Mouse (Mus musculus) large intestine, adult 2 months (tissue): ENCODE data around the gene Patj. TPM values are rescaled to one million over a fixed set of nuclear protein-coding genes. Genes with fewer than 3 reads are reported as not detected.

Source experiments
- DNase-seq: peaks from one replicate; pipeline ENCODE4 v3.0.0-alpha.2; 2012; ENCODE audit warnings: low read depth, low spot score
- WGBS: fragments of 180-500 bp; shearing (Covaris S2); methylation state at CpG from one replicate; pipeline ENCODE4 v1.1.7; 2018; 5-methylcytosine and 5-hydroxymethylcytosine counted together
- polyA plus RNA-seq: library from polyadenylated mRNA; depleted of rRNA; stranded (reverse); fragments of >200 nt; gene quantifications from 2 replicates; pipeline ENCODE4 v1.2.3, GENCODE M21; 2012

Patj gene
- polyA plus RNA-seq, 1 experiment, result 24.3 TPM

DNA sequence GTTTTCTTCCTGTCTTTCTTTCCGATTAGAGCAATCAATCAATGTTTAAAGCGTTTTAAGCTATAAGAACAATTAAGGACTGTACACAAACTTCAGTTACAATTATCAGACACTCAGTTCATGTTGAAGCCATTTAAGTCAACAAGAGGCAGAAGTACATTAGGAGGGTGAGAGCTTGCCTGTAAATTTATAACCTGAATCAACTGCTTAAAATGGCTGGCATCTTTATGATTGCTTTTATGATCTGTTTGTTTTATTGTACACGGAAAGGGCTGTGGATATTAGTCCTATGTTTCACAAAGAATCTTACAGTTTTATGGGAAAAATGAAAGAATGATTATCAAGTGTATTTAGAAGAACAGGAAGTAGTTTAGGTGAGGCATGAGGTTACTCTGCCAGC is 45.7 kb downstream of the Patj start:
- DNase-seq, result peak; percentile 24
- WGBS, result 23% methylated on average over 3 of the region's 3 CpGs

- no peak for DNase-seq
- 89% methylated on average over 10 of the region's 10 CpGs for WGBS
Measured at GRCm38 (mm10) chr4:98444437-98445139, 49.0 kb downstream of the Patj start.

GRCm38 (mm10) chr4:98449564-98450263 is 54.1 kb downstream of the Patj start:
- WGBS, result 39% methylated on average over 4 of the region's 4 CpGs
- no peak for DNase-seq

DNA sequence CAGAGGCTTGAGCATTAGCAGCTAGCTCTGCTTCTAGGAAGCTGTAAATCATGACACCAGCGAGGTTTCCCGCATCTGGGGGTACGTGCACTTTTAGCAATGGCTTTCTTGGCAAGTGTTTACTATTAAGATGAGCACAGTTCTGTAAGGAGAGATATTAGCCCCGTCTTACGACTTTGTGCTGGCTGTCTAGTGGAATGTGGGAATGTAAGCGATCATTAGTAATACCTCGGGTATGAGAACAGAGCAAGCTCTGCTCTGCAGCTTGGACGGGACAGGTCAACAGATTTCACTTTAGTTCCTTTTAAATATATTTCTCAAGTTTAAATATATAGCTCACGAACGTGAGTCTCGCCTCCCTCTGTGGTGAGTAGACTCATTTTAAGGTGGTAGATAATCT is 54.7 kb downstream of the Patj start:
- 77% methylated on average over 11 of the region's 11 CpGs for WGBS
- no peak for DNase-seq

DNA sequence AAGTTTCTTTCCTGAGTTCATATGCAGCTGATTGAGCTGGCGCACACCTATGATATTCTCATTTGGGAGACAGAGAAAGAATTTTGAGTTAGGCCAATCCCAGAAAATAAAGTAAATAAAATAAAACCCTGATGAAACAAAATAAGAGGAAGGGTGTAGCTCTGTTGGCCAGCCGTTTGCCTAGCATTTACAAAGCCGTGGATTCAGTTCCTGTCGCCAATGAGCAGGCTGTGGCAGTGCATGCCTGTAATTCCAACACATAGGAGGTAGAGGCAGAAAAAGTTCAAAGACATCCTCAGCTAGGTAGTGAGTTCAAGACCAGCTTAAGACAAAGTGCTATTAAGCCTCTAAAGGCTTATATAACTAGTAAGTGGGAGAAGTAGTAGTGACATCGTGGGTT is 55.2 kb downstream of the Patj start:
- DNase-seq, result no peak

DNA sequence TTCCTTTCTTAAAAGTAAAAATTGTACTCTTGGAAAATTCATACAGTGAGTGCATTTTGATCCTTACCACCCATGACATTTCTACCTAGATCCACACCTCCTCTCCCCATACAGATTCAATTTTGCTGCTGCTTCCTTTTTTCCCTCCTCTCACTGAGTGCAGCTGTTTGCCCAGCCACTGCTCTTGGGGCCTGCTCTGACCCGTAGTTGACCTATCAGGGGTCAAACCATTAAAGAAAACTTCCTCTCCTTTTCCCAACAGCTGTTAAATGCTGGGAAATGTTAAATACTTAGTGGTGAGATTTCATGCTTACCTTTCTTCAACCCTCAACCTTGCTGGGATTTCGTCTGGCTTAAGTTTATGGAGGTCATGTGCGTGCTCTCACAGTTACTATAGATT is 55.7 kb downstream of the Patj start:
- 71% methylated on average over 3 of the region's 3 CpGs for WGBS
- DNase-seq, result no peak

More for the DNA sequence above, 55.2 kb downstream of the Patj start:
- 59% methylated on average over 5 of the region's 5 CpGs for WGBS

GRCm38 (mm10) chr4:98452725-98453124 is 57.1 kb downstream of the Patj start:
- WGBS, result 100% methylated on average over 2 of the region's 2 CpGs
- DNase-seq, result no peak

GRCm38 (mm10) chr4:98453231-98453630 is 57.6 kb downstream of the Patj start:
- 90% methylated on average over 5 of the region's 5 CpGs for WGBS
- no peak for DNase-seq

DNA sequence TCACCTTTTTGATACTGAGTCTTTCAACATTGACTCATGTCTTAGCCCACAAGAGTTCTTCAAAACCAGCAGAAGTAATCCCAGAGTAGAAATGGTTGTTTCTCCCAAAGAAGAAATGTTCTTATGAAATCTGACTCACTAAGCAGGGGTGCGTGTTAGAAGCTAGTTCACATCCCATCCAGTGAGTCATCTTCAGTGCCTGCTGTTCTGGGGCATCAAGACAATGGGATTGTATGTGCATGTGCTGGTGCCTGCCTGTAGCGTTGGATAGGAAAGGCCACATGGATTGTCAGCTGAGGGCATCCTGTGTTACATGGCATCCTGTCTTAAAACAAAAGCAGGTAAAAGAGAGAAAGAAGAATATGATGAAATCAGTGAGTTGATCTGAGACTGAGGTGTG is 59.8 kb downstream of the Patj start:
- no peak for DNase-seq
- 89% methylated on average over 2 of the region's 2 CpGs for WGBS

DNA sequence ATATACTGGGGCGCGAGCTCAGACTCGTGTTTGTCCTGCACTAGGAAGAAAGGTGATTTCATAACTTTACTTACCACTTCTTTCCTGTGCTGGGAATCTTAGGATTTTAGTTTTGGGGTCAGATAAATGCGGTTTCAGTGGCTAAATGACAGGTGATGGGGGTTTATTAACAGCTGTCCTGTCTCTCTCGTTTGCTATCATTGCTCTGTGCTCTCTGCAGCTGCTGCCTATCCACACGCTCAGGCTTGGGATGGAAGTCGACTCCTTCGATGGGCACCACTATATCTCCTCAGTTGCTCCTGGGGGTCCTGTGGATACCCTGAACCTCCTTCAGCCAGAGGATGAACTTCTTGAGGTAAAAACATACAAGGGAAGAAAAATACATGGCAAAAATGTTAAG is 60.3 kb downstream of the Patj start:
- 87% methylated on average over 8 of the region's 8 CpGs for WGBS
- DNase-seq, result no peak

GRCm38 (mm10) chr4:98461804-98462341 is 66.3 kb downstream of the Patj start:
- WGBS, result 91% methylated on average over 2 of the region's 2 CpGs
- no peak for DNase-seq

DNA sequence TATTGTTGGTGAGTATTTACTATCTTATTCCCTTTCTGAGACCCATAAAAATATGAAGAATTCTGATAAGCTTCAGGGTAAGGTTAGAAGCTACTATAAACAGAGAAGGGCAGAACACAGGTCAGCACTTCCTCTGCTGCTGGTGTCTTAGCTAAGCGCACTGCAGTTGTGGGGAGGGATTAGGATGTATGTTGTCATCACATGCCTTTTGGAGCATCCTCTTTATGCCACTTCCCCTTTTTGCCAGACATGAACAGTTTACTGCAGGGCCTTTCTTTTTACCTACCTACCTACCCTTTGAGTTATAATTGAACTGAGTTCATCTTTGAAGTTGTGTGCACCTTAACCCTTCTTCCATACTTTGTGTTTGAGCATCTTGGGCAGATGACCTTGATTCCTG is 69.9 kb downstream of the Patj start:
- 76% methylated on average over 1 of the region's 1 CpGs for WGBS
- DNase-seq, result no peak

DNA sequence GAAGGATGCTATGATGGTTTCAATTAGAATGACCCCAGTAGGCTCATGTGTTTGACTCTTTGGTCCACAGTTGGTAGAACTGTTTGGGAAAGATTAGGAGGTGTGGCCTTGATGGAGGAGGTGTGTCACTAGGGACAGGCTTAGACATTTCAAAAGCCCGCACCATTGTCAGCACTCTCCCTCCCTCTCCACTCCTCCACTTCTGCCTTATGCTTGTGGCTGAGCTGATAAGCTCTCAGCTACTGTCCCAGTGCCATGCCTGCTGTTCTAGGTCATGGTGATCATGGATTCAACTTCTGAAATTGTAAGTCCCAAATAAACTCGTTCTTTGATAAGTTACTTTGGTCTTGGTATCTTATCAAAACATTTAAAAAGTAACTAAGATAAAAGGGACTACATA is 70.3 kb downstream of the Patj start:
- no peak for DNase-seq
- WGBS, result 93% methylated on average over 2 of the region's 2 CpGs

DNA sequence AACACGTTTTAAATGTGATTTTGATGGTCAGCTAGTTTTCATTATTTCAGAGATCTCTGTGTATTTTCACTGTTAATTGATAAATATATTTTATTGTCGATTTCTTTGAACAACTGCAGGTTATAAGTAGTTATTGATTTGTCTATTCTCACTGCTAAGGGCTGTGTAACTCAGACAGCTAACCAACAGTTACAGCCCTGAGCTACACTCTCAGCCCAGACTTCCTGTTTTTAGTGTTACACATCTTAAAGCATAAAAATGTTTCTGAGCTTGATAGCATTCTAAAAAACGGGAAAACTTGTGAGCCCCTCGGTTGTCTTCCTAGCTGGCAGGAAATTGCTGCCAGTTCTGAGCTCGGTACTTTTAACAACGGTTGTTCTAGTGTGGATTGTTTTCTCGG is 75.8 kb downstream of the Patj start:
- DNase-seq, result no peak
- WGBS, result 76% methylated on average over 7 of the region's 7 CpGs

DNA sequence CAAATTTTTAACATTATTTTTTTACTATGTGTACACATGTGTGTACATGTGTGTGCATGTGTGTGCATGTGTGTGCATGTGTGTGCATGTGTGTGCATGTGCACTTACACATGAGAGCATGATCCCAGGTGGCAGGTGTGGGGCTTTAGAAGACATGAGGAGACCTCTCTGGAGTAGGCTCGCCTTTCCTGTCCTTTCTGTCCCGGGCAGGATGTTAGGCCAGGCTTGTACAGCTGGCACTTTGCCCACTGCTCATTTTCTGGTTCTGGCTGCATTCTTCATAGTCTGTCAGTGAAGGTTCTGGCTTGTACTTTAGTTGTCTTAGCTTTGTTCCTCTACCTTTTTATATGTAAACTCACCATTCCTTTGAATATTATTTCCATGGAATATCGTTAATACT is 77.9 kb downstream of the Patj start:
- WGBS, result 48% methylated on average over 3 of the region's 3 CpGs
- no peak for DNase-seq

DNA sequence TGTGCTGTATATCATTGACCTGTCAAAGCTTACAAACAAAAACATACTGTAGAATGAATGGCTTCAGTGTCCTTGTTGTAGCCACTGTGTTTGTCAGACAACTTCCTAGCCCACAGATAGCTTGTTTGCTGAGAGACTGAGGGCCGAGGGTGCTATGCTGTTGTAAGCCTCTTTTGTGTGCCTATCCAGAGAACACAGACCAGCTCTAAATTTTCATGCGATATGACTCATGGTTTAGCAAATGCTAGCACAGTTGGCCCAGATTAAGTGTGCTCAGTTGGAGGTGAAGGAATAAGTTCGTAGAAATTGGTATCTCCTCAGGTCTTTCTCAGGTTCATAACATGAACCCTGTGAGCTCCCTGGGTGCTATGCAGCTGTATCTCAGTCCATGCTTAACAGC is 82.4 kb downstream of the Patj start:
- WGBS, result 63% methylated on average over 3 of the region's 3 CpGs
- DNase-seq, result no peak

DNA sequence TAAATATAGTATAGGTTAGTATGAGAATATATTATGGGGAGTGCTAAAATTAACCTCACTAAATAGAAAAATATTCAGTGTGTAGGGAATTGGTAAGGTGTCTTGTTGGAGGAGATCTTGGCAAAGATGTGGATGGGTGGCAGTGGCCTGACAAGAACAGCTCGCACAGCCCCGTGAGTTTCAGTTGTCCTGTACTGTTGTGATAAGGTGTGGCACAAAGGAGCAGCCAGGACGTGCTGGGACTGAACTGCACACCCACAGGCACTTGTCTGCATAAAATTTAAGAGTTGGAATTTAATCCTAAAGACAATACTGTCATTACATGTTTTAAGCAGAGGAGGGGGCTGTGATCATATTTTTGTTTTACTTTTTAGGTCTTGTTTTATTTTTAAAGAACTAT is 90.9 kb downstream of the Patj start:
- WGBS, result 42% methylated on average over 3 of the region's 3 CpGs
- no peak for DNase-seq

- no peak for DNase-seq
- WGBS, result 93% methylated on average over 4 of the region's 4 CpGs
Measured at GRCm38 (mm10) chr4:98486901-98487300, 91.3 kb downstream of the Patj start.

- WGBS, result 60% methylated on average over 1 of the region's 1 CpGs
- DNase-seq, result no peak
Measured at GRCm38 (mm10) chr4:98489386-98489785, 93.8 kb downstream of the Patj start.

DNA sequence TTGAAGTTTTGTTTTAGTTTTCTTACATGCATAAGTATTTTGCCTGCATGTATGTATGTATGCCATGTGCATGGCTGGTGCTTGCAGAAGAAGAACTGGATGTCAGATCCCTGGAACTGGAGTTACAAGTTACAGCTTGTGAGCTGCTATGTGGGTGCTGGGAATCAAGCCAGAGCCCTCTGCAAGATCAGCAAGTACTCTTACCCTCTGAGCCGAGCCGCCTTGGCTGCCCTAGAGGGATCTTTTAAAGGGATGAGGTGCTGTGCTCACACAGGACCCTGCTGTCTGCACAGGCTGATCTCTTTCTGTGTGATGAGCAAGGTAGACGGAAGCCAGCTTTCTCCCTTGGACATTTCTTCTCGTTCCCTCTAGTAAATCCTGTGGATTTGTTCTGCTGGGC is 102.8 kb downstream of the Patj start:
- no peak for DNase-seq

DNA sequence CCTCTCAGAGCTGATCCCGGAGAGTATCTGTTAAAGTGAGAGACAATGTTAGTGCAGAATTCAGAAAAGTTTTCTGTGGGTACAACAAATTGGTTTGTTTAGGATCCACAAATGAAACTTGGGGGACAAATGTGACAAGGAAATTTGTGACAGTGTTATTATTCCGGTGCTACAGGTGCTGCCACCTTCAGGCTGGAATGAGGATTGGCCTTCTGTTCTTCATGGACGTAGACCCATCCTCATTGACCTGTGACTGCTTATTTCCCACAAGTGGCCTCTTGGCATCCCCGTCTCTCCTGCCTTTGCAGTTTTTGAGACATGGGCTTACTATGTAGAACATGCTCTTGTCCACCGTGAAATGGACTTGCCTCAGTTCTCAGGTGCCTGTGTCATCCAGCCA is 104.6 kb downstream of the Patj start:
- DNase-seq, result no peak
- 79% methylated on average over 5 of the region's 5 CpGs for WGBS

More for the DNA sequence above, 102.8 kb downstream of the Patj start:
- WGBS, result 92% methylated on average over 4 of the region's 4 CpGs
